Mouse (Mus musculus): ENCODE measurements around the gene Il31ra.
A peak's percentile ranks its signal among the peaks of the same experiment; 100 is the strongest.
"Not testable (repeated sequence)": the region's sequence is repeated elsewhere in the genome, so short reads cannot be mapped to it uniquely, and the experiment has no call there.

Il31ra gene

GRCm38 (mm10) chr13:112594260-112594659 is at the start of gene Il31ra:
Il31ra (minus strand) TSS chr13:112594360.
- DNase-seq (ENCODE audit: low read depth in 1 of 2, low spot score in 2 of 2): not testable (repeated sequence)

GRCm38 (mm10) chr13:112642897-112643296 is 48.7 kb upstream of the Il31ra start:
- no peak for DNase-seq (ENCODE audit: low read depth in 1 of 2, low spot score in 2 of 2)

- no peak for DNase-seq (ENCODE audit: low read depth in 1 of 2, low spot score in 2 of 2)
These were observed 45.0 kb upstream of the Il31ra start for GRCm38 (mm10) chr13:112639111-112639510.

GRCm38 (mm10) chr13:112636498-112636897 is 42.3 kb upstream of the Il31ra start:
- no peak for DNase-seq (ENCODE audit: low read depth in 1 of 2, low spot score in 2 of 2)

- DNase-seq (ENCODE audit: low read depth in 1 of 2, low spot score in 2 of 2): no peak
These were observed 41.1 kb upstream of the Il31ra start for GRCm38 (mm10) chr13:112635174-112635837.

- no peak for DNase-seq (ENCODE audit: low read depth in 1 of 2, low spot score in 2 of 2)
These were observed 31.4 kb upstream of the Il31ra start for GRCm38 (mm10) chr13:112625566-112625965.

- no peak for DNase-seq (ENCODE audit: low read depth in 1 of 2, low spot score in 2 of 2)
These were observed 30.5 kb upstream of the Il31ra start for GRCm38 (mm10) chr13:112624622-112625021.

- no peak for DNase-seq (ENCODE audit: low read depth in 1 of 2, low spot score in 2 of 2)
These were observed 29.5 kb upstream of the Il31ra start for GRCm38 (mm10) chr13:112623656-112624055.

- DNase-seq (ENCODE audit: low read depth in 1 of 2, low spot score in 2 of 2): no peak
These were observed 27.4 kb upstream of the Il31ra start for GRCm38 (mm10) chr13:112621592-112621991.

GRCm38 (mm10) chr13:112608606-112609005 is 14.4 kb upstream of the Il31ra start:
- no peak for DNase-seq (ENCODE audit: low read depth in 1 of 2, low spot score in 2 of 2)

GRCm38 (mm10) chr13:112604411-112604810 is 10.3 kb upstream of the Il31ra start:
- DNase-seq (ENCODE audit: low read depth in 1 of 2, low spot score in 2 of 2): no peak

GRCm38 (mm10) chr13:112603839-112604238 is 9.7 kb upstream of the Il31ra start:
- DNase-seq (ENCODE audit: low read depth in 1 of 2, low spot score in 2 of 2): no peak

- no peak for DNase-seq (ENCODE audit: low read depth in 1 of 2, low spot score in 2 of 2)
These were observed 8.4 kb upstream of the Il31ra start for GRCm38 (mm10) chr13:112602607-112603006.

- no peak for DNase-seq (ENCODE audit: low read depth in 1 of 2, low spot score in 2 of 2)
These were observed 3.9 kb downstream of the Il31ra start for GRCm38 (mm10) chr13:112590254-112590653.

GRCm38 (mm10) chr13:112589625-112590024 is 4.5 kb downstream of the Il31ra start:
- no peak for DNase-seq (ENCODE audit: low read depth in 1 of 2, low spot score in 2 of 2)

- no peak for DNase-seq (ENCODE audit: low read depth in 1 of 2, low spot score in 2 of 2)
These were observed 9.5 kb downstream of the Il31ra start for GRCm38 (mm10) chr13:112584556-112585237.

GRCm38 (mm10) chr13:112582291-112582690 is 11.9 kb downstream of the Il31ra start:
- DNase-seq (ENCODE audit: low read depth in 1 of 2, low spot score in 2 of 2): no peak

GRCm38 (mm10) chr13:112581796-112582195 is 12.4 kb downstream of the Il31ra start:
- no peak for DNase-seq (ENCODE audit: low read depth in 1 of 2, low spot score in 2 of 2)

GRCm38 (mm10) chr13:112580590-112581320 is 13.4 kb downstream of the Il31ra start:
- no peak for DNase-seq (ENCODE audit: low read depth in 1 of 2, low spot score in 2 of 2)

- DNase-seq (ENCODE audit: low read depth in 1 of 2, low spot score in 2 of 2): peak; percentile 100
These were observed 16.1 kb downstream of the Il31ra start for GRCm38 (mm10) chr13:112578041-112578440.

GRCm38 (mm10) chr13:112573800-112574199 is 20.4 kb downstream of the Il31ra start:
- no peak for DNase-seq (ENCODE audit: low read depth in 1 of 2, low spot score in 2 of 2)

- no peak for DNase-seq (ENCODE audit: low read depth in 1 of 2, low spot score in 2 of 2)
These were observed 23.4 kb downstream of the Il31ra start for GRCm38 (mm10) chr13:112570768-112571167.

Measured in monocyte, adult 2 months (primary cell).